Mouse (Mus musculus) ES-E14 (cell line): ENCODE measurements around the gene Erc2.

Experiments used
- CHD2 ChIP-seq: IDR thresholded peaks from 2 replicates; pipeline ENCODE4 v1.6.1; 2014; ENCODE audit warnings: mild to moderate bottlenecking, low read depth, low read length, inconsistent platforms
- HCFC1 ChIP-seq: IDR thresholded peaks from 2 replicates; pipeline ENCODE4 v1.6.1; 2012; ENCODE audit warnings: low read length, inconsistent platforms, borderline replicate concordance; ENCODE audit not compliant: insufficient read depth
- ZNF384 ChIP-seq: IDR thresholded peaks from 2 replicates; pipeline ENCODE4 v1.6.1; 2012; ENCODE audit warnings: low read depth, low read length, inconsistent platforms

DNA sequence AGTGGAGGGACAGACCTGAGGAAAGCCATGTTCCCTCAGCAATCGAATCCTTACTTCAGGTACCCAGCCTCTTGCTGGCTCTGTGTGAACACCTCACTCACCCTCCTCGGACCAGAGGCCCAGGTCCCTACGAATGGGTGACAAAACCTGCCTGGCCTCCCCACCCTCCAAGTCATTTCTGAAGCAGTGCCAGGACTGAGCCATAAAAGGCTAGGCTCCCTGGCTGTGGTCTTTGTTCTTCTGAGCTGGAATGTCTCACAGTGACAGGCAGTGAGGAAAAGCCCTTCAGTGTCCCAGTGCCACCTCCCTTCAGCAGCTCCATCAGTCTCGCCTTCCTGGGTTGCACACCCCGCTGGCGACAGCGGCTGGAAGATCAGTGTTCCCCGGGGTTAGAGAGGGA lies 794.8 kb downstream of the Erc2 start:
- TF ChIP-seq HCFC1 = no peak
- TF ChIP-seq CHD2 = no peak
- no peak for TF ChIP-seq ZNF384
